Mouse (Mus musculus): ENCODE measurements around the gene Sypl2. TPM values are rescaled to one million over a fixed set of nuclear protein-coding genes. Genes with fewer than 3 reads are reported as not detected.

Gene Sypl2
- polyA plus RNA-seq, 1 experiment from 2014 or later = 2.5 TPM

DNA sequence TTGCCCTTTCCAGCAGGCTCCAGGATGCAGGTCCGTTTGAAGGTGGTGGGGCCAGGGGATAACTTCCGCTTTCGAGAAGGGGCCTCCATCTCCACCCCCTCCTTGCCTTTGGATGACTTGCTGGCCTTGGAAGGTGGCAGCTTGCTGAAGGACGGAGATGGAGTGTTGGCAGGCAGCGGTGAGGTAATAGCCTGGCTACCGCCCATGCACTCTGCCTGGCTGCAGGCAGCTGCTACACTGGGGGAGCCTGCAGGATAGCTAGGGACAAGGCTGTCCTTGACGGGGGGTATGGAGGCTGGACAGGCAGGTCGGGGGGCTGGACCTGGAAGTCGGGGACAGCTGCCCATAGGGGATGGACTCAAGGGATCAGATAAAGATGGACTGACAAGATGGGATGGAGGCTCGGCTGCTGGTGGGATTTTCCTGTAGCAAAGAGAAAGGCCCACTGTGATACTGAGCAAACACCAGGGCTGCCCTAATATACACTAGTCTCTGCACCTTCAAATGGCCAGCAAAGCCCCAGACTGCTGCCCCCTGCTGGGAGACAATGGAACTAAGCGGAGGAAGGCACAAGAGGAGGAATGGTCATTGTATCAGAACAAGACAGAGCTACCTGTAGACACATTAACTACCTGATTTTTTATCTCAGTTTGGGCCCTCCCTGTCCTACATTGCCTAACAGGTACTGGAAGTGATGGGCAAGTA is 22.7 kb downstream of the Sypl2 start:
- peaks cover 41% of the 10 kb centered on the region for H3K4me1 ChIP-seq
- H3K4me2 ChIP-seq = no peak overlapping the region
- H3K27me3 ChIP-seq = no peaks in the 10 kb centered on the region
- no peak overlapping the region for H3K27ac ChIP-seq
- peaks cover 72% of the 10 kb centered on the region for H3K36me3 ChIP-seq (ENCODE audit: poor library complexity, severe bottlenecking)
- H3K9ac ChIP-seq = no peak overlapping the region
- ATAC-seq = no peak
- WGBS = 83% methylated on average over 11 of the region's 11 CpGs
- no peak overlapping the region for H3K4me3 ChIP-seq
- no peaks in the 10 kb centered on the region for H3K9me3 ChIP-seq (replicated peaks)

GRCm38 (mm10) chr3:108203212-108203611 is 23.2 kb downstream of the Sypl2 start:
- Histone ChIP-seq H3K36me3 (ENCODE audit: poor library complexity, severe bottlenecking) (peaks cover 76% of the 10 kb centered on the region), H3K9me3 (replicated peaks) (no peaks in the 10 kb centered on the region), H3K27me3 (no peaks in the 10 kb centered on the region), H3K4me1 (peaks cover 36% of the 10 kb centered on the region), H3K4me2 (no peak overlapping the region), H3K4me3 (no peak overlapping the region), H3K27ac (no peak overlapping the region), H3K9ac (no peak overlapping the region)
- WGBS = 96% methylated on average over 13 of the region's 13 CpGs
- no peak for ATAC-seq

DNA sequence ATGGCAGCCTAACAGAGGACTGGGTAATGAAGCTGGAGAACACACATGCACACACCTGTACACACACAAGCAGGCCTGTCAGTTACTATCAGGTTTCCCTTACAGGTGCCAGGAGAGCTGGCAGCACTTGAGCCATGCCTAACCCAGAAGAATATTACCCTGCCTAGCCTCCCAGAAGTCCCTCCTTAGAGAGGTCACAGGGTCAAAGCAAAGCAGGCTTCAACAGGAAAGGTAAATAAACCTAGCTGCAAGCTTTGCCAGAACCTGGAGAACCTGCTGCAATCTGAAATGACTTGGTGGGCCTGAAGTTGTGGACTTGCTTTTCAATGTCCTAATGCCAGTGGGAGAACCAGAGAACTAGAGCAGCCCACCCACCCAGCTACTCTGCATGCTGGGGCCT is 23.9 kb downstream of the Sypl2 start:
- Histone ChIP-seq H3K9me3 (replicated peaks) (no peaks in the 10 kb centered on the region), H3K4me2 (no peak overlapping the region), H3K9ac (no peak overlapping the region), H3K4me3 (no peak overlapping the region), H3K27me3 (no peaks in the 10 kb centered on the region), H3K27ac (no peak overlapping the region), H3K36me3 (ENCODE audit: poor library complexity, severe bottlenecking) (peaks cover 75% of the 10 kb centered on the region), H3K4me1 (peaks cover 34% of the 10 kb centered on the region)
- no peak for ATAC-seq

GRCm38 (mm10) chr3:108200329-108201323 is 25.8 kb downstream of the Sypl2 start, which contains the start of gene Cyb561d1:
Gene Cyb561d1, minus strand, starts transcription at chr3:108201212.
- Histone ChIP-seq H3K27ac (peak within 1 kb of the TSS; percentile 60), H3K4me3 (peak within 1 kb of the TSS; percentile 64), H3K4me2 (peak within 1 kb of the TSS; percentile 67), H3K4me1 (peaks cover 44% of the 10 kb centered on the region), H3K27me3 (no peaks in the 10 kb centered on the region), H3K36me3 (ENCODE audit: poor library complexity, severe bottlenecking) (peaks cover 56% of the 10 kb centered on the region), H3K9me3 (replicated peaks) (no peaks in the 10 kb centered on the region), H3K9ac (peak within 1 kb of the TSS; percentile 66)
- 3% methylated on average over 44 of the region's 44 CpGs for WGBS
- ATAC-seq = peak; percentile 90

DNA sequence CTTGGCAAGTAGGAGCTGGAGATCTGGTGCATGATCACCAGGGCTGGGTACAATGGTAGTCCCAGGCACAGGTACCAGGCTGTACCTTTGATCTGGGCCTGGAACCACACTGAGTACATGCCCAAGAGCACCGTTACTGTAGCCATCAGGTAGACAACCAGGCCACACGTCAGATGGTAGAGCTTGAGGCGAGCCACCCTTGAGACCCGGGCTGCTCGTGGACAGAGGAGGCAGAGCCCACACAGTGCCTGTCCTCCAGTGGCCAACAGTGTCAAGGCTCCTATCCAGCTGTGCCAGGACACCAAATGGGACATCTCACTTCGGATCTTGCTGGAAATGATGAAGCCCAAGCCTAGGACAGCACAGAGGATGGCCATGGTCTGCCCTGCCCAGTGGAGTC is 27.2 kb downstream of the Sypl2 start:
- Histone ChIP-seq H3K4me1 (peaks cover 48% of the 10 kb centered on the region), H3K4me2 (no peak overlapping the region), H3K9me3 (replicated peaks) (no peaks in the 10 kb centered on the region), H3K36me3 (ENCODE audit: poor library complexity, severe bottlenecking) (peaks cover 42% of the 10 kb centered on the region), H3K4me3 (no peak overlapping the region), H3K27me3 (no peaks in the 10 kb centered on the region), H3K9ac (no peak overlapping the region), H3K27ac (no peak overlapping the region)
- no peak for ATAC-seq
- 96% methylated on average over 6 of the region's 6 CpGs for WGBS

GRCm38 (mm10) chr3:108197066-108197497 is 29.4 kb downstream of the Sypl2 start:
- Histone ChIP-seq H3K4me2 (peak overlapping the region; percentile 34), H3K9me3 (replicated peaks) (no peaks in the 10 kb centered on the region), H3K36me3 (ENCODE audit: poor library complexity, severe bottlenecking) (peaks cover 30% of the 10 kb centered on the region), H3K27ac (peak overlapping the region; percentile 89), H3K9ac (peak overlapping the region; percentile 45; the same call in 1 of the 2 replicates), H3K27me3 (no peaks in the 10 kb centered on the region), H3K4me1 (peaks cover 48% of the 10 kb centered on the region), H3K4me3 (peak overlapping the region; percentile 4; the same call in 1 of the 2 replicates)
- ATAC-seq = peak; percentile 12; the same call in 1 of the 2 replicates
- 22% methylated on average over 14 of the region's 14 CpGs for WGBS

DNA sequence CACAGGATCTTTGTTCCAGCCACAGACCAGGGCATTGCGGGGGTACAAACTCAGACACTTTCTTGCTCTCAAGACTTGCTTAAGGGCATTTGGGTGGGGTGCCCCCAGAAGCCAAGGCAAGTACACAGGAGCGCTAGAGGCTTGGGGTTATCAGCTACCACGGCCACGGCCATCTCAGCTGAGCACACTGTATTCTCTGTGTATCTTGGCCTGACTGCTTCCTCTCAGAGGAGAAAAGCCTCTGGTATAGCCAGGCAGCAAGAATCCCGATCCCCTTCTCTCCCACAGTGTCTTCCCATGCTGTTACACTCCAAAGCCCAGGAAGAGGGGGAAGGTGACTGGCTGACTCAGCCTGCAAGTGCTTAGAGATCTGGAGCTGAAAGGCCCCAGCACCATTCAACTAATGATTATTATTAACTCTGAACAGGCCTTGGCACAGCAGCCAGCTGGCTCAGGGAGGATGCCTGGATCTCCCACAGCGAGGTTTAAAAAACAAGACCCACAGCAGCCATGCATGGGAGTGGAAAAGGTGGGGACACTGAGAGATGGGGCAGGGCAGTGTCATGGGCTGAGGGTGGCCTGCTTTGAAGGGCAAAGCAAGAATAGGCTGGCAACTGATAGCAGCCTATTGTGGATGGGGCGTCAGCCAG is 30.4 kb downstream of the Sypl2 start:
- peak overlapping the region; percentile 89 for H3K27ac ChIP-seq
- peaks cover 28% of the 10 kb centered on the region for H3K36me3 ChIP-seq (ENCODE audit: poor library complexity, severe bottlenecking)
- 70% methylated on average over 7 of the region's 7 CpGs for WGBS
- no peaks in the 10 kb centered on the region for H3K9me3 ChIP-seq (replicated peaks)
- H3K9ac ChIP-seq = peak overlapping the region; percentile 30; the same call in 1 of the 2 replicates
- no peaks in the 10 kb centered on the region for H3K27me3 ChIP-seq
- ATAC-seq = peak; percentile 13
- H3K4me1 ChIP-seq = peaks cover 47% of the 10 kb centered on the region
- H3K4me2 ChIP-seq = 0 out of 2 replicates have a peak overlapping the region, but pooled peaks have one; percentile 7
- no peak overlapping the region for H3K4me3 ChIP-seq

- no peak for ATAC-seq
- WGBS = 92% methylated on average over 4 of the region's 4 CpGs
Measured at GRCm38 (mm10) chr3:108195287-108195686, 31.2 kb downstream of the Sypl2 start.

DNA sequence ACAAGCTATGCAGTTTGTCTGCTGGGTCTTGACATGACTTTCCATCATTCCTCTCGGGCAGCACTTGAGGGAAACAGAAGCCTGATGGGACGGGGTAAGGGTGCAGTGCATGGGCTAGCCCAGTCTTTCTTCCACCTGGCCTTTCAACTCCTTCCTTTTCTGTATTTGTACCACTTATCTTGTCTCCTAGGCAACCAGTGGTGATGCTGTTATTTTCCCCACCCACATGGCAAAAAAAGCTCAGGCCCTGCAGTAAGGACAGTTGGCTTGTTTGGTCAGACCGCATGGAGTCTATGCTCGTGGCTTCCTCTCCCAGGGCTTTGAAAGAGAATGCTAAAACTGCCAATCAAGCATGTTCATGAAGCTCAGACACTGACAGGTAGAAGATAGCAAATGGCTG is 32.8 kb downstream of the Sypl2 start:
- Histone ChIP-seq H3K27me3 (no peaks in the 10 kb centered on the region), H3K27ac (no peak overlapping the region), H3K36me3 (ENCODE audit: poor library complexity, severe bottlenecking) (peaks cover 30% of the 10 kb centered on the region), H3K9me3 (replicated peaks) (no peaks in the 10 kb centered on the region), H3K9ac (no peak overlapping the region), H3K4me3 (no peak overlapping the region), H3K4me1 (peaks cover 44% of the 10 kb centered on the region), H3K4me2 (no peak overlapping the region)
- ATAC-seq = no peak
- 90% methylated on average over 4 of the region's 4 CpGs for WGBS

More at GRCm38 (mm10) chr3:108195287-108195686, 31.2 kb downstream of the Sypl2 start:
- no peak overlapping the region for H3K4me3 ChIP-seq
- H3K4me2 ChIP-seq = no peak overlapping the region
- no peaks in the 10 kb centered on the region for H3K27me3 ChIP-seq
- no peak overlapping the region for H3K9ac ChIP-seq
- H3K27ac ChIP-seq = no peak overlapping the region
- H3K36me3 ChIP-seq (ENCODE audit: poor library complexity, severe bottlenecking) = peaks cover 28% of the 10 kb centered on the region
- H3K9me3 ChIP-seq (replicated peaks) = no peaks in the 10 kb centered on the region
- peaks cover 42% of the 10 kb centered on the region for H3K4me1 ChIP-seq

GRCm38 (mm10) chr3:108189897-108190296 is 36.6 kb downstream of the Sypl2 start:
- H3K4me3 ChIP-seq = no peak overlapping the region
- 75% methylated on average over 5 of the region's 5 CpGs for WGBS
- no peak overlapping the region for H3K27ac ChIP-seq
- 0 out of 2 replicates have a peak overlapping the region, but pooled peaks have one; percentile 1 for H3K9ac ChIP-seq
- 0 out of 2 replicates have a peak, but pooled peaks cover 4% of the 10 kb centered on the region for H3K27me3 ChIP-seq
- peaks cover 44% of the 10 kb centered on the region for H3K4me1 ChIP-seq
- no peak for ATAC-seq
- H3K36me3 ChIP-seq (ENCODE audit: poor library complexity, severe bottlenecking) = peaks cover 30% of the 10 kb centered on the region
- H3K9me3 ChIP-seq (replicated peaks) = no peaks in the 10 kb centered on the region
- no peak overlapping the region for H3K4me2 ChIP-seq

DNA sequence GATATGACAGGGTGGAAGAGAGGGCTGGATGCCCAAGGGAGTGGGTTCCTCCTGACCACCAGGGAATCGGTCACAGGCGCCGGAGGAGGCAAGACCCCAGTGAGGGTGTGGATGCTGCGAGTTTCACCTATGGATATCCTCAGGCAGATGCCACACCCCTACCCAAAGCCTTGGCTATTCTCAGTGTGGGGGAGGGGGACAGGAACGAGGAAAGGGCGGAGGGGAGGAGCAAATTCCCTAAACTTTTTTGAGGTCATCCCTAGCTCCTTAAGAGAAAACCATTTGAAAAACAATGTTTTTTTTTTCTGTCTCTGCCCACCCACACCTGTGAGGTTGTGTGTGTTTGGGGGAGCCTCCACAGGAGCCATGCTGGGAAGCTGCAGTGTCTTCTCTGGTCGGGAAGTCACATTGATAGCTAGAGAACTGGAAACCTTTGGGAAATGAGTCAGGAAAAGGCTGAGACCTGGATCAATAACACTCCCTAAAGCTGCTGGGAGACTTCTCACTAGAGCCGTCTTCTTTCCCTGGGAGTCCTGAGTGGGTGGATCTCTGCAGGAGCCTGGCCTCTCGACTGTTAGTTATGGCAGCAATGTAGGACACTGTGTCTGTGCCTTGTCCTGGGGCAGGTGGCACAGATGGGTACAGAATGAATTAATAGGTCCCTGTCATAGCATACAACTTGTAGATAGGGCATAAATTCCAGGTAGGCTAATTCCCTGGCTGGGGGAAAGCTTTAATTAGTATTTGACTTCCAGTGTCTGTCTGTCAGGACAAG is 37.5 kb downstream of the Sypl2 start:
- H3K4me1 ChIP-seq = peaks cover 44% of the 10 kb centered on the region
- no peaks in the 10 kb centered on the region for H3K9me3 ChIP-seq (replicated peaks)
- H3K4me3 ChIP-seq = no peak overlapping the region
- H3K36me3 ChIP-seq (ENCODE audit: poor library complexity, severe bottlenecking) = peaks cover 29% of the 10 kb centered on the region
- ATAC-seq = no peak
- H3K4me2 ChIP-seq = no peak overlapping the region
- peaks cover 11% of the 10 kb centered on the region for H3K27me3 ChIP-seq
- H3K27ac ChIP-seq = no peak overlapping the region
- H3K9ac ChIP-seq = no peak overlapping the region
- WGBS = 77% methylated on average over 9 of the region's 9 CpGs
